Mouse (Mus musculus): ENCODE data around the gene Rell1. TPM values are rescaled to one million over a fixed set of nuclear protein-coding genes. Genes with fewer than 3 reads are reported as not detected.
A peak's percentile ranks its signal among the peaks of the same experiment; 100 is the strongest.

The Rell1 gene
- total and polyA plus RNA-seq, 3 experiments = 3.4 to 10.4 (median 9.3) TPM

DNA sequence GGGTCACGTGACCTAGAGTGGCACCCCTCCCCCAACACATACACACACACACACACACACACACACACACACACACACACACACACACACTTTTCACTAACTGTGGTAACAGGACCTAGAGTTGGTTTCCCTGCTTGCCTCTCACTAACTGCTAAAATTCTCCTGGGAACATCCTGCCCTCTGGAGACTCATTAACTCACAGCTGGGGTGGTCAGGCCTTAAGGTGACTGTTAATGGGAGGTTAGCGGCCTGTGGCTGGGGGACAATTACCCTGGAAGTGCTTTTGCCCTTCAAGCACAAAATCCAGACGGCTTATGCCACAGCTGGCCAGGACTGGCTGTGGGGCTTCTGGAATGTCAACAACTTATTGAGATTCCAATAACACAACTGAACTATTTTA, 101.3 kb downstream of the Rell1 start:
- TF ChIP-seq POLR2A (IDR thresholded peaks at IDR 0.05; ENCODE audit: insufficient read depth, low read depth, low read length) = no peak
- TF ChIP-seq CTCF (IDR thresholded peaks at IDR 0.05) = no peak
- TF ChIP-seq EP300 (IDR thresholded peaks at IDR 0.05; ENCODE audit: insufficient read depth, low read depth, low read length) = no peak
- intact Hi-C loops (cut with DNase I) = no loop called here
- Histone ChIP-seq H3K79me2 (replicated peaks; ENCODE audit: control insufficient read depth, insufficient read depth, low read length) (no peaks in the 10 kb centered on the region), H3K36me3 (ENCODE audit: control insufficient read depth, insufficient read depth, low read length) (no peaks in the 10 kb centered on the region), H3K9ac (ENCODE audit: low read depth, low read length) (no peak overlapping the region), H3K27ac (no peak overlapping the region), H3K4me1 (ENCODE audit: control insufficient read depth, insufficient read depth, low read length) (no peaks in the 10 kb centered on the region), H3K4me3 (no peak overlapping the region), H3K27me3 (ENCODE audit: control insufficient read depth, insufficient read depth, low read length) (no peaks in the 10 kb centered on the region)
- 63% methylated on average over 3 of the region's 3 CpGs for WGBS
- no peak for DNase-seq

DNA sequence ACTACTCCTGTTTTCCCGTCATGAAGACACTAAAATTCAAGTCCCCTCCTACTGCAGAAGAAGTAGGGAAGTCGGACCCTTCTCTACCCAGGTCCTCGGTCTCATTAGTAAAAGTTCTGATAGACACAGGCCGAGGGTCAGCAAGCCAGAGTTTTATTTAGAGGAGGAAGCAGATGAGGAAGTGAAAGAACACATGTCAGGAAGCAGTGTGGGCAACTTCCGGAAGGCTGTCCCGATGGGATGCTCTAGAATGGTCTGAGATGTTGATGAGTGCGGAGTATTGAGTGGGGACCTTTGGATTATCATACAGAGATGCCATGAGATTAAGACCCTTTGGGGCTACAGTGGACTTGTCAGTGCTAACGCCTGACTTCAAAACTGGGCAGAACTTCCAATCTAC, 109.8 kb downstream of the Rell1 start:
- 58% methylated on average over 8 of the region's 8 CpGs for WGBS
- Histone ChIP-seq H3K27ac (no peak overlapping the region), H3K4me1 (ENCODE audit: control insufficient read depth, insufficient read depth, low read length) (no peaks in the 10 kb centered on the region), H3K79me2 (replicated peaks; ENCODE audit: control insufficient read depth, insufficient read depth, low read length) (no peaks in the 10 kb centered on the region), H3K9ac (ENCODE audit: low read depth, low read length) (no peak overlapping the region), H3K27me3 (ENCODE audit: control insufficient read depth, insufficient read depth, low read length) (no peaks in the 10 kb centered on the region), H3K36me3 (ENCODE audit: control insufficient read depth, insufficient read depth, low read length) (no peaks in the 10 kb centered on the region), H3K4me3 (no peak overlapping the region)
- TF ChIP-seq CTCF (IDR thresholded peaks at IDR 0.05) (no peak), EP300 (IDR thresholded peaks at IDR 0.05; ENCODE audit: insufficient read depth, low read depth, low read length) (no peak), POLR2A (IDR thresholded peaks at IDR 0.05; ENCODE audit: insufficient read depth, low read depth, low read length) (no peak)
- intact Hi-C loops (cut with DNase I) = no loop called here
- DNase-seq = peak in 1 of 2 experiments; percentile 13

Other genes with a start within 250 kb of the Rell1 start
- 1 to 10 TPM; 3.1 to 3.2 TPM for gene 0610040J01Rik, start 156.5 kb downstream of the Rell1 start, total RNA-seq (2021)
- 3.1 and 3.4 TPM in 2 replicates for gene 0610040J01Rik, start 156.5 kb downstream of the Rell1 start, polyA plus RNA-seq (2012; rRNA removed)
- 1 to 10 TPM; 5.4 to 6.4 TPM for gene Pgm2, start 124.1 kb upstream of the Rell1 start, total RNA-seq (2021)
- 3.4 and 5.6 TPM in 2 replicates for gene Pgm2, start 124.1 kb upstream of the Rell1 start, polyA plus RNA-seq (2012; rRNA removed)
- gene Tbc1d1, start 187.4 kb upstream of the Rell1 start, total RNA-seq (2021) = 10 to 100 TPM; 13.2 to 13.6 TPM
- 22.1 and 28.6 TPM in 2 replicates for gene Tbc1d1, start 187.4 kb upstream of the Rell1 start, polyA plus RNA-seq (2012; rRNA removed)